Mouse (Mus musculus) liver, embryonic 12.5 days (tissue): ENCODE results near the gene Dclk2. TPM values are rescaled to one million over a fixed set of nuclear protein-coding genes. Genes with fewer than 3 reads are reported as not detected.
A peak's percentile ranks its signal among the peaks of the same experiment; 100 is the strongest.

Experiments
- ATAC-seq: fragments of 200-750 bp; cut with Nextera tagmentation; 2 replicates; pipeline ENCODE4 v1.8.0; 2017; ENCODE audit warnings: moderate number of reproducible peaks, mild to moderate bottlenecking, moderate library complexity
- H3K27ac ChIP-seq: fragments of 300-500 bp; sonication (generic); 2 replicates; pipeline ENCODE4 v1.5.1; 2016; ENCODE audit warnings: mild to moderate bottlenecking
- H3K27me3 ChIP-seq: fragments of 300-500 bp; sonication (generic); replicated peaks from 2 replicates; pipeline ENCODE4 v1.6.1; 2016; ENCODE audit warnings: mild to moderate bottlenecking, moderate library complexity
- H3K36me3 ChIP-seq: fragments of 300-500 bp; sonication (generic); 2 replicates; pipeline ENCODE4 v1.6.1; 2016; ENCODE audit warnings: mild to moderate bottlenecking, moderate library complexity
- H3K4me1 ChIP-seq: fragments of 300-500 bp; sonication (generic); 2 replicates; pipeline ENCODE4 v1.6.1; 2016
- H3K4me2 ChIP-seq: fragments of 300-500 bp; sonication (generic); 2 replicates; pipeline ENCODE4 v1.6.1; 2016; ENCODE audit warnings: mild to moderate bottlenecking, moderate library complexity
- H3K4me3 ChIP-seq: fragments of 300-500 bp; sonication (generic); 2 replicates; pipeline ENCODE4 v1.5.1; 2016; ENCODE audit warnings: mild to moderate bottlenecking, moderate library complexity
- H3K9ac ChIP-seq: fragments of 300-500 bp; sonication (generic); 2 replicates; pipeline ENCODE4 v1.6.1; 2016; ENCODE audit warnings: mild to moderate bottlenecking, moderate library complexity
- H3K9me3 ChIP-seq: fragments of 300-500 bp; sonication (generic); replicated peaks from 2 replicates; pipeline ENCODE4 v1.6.1; 2016; ENCODE audit warnings: mild to moderate bottlenecking, moderate library complexity
- WGBS: fragments of 180-500 bp; shearing (Covaris S2); methylation state at CpG from one replicate; pipeline ENCODE4 v1.1.7; 2016; ENCODE audit not compliant: insufficient replicate concordance; 5-methylcytosine and 5-hydroxymethylcytosine counted together
- polyA plus RNA-seq: library from polyadenylated mRNA; unstranded; fragments of >200 nt; fragmentation: Nextera tagmentation; extraction: Ambion mirVana; gene quantifications from 2 replicates; pipeline ENCODE4 v1.2.1, GENCODE M21; 2016

The Dclk2 gene
- polyA plus RNA-seq, 1 experiment from 2014 or later, result 11.3 TPM

- Histone ChIP-seq H3K9ac (no peak overlapping the region), H3K4me3 (no peak overlapping the region), H3K36me3 (no peaks in the 10 kb centered on the region), H3K4me2 (no peak overlapping the region), H3K27me3 (peaks cover 36% of the 10 kb centered on the region), H3K27ac (no peak overlapping the region), H3K9me3 (no peaks in the 10 kb centered on the region), H3K4me1 (peaks cover 13% of the 10 kb centered on the region; the same call in 1 of the 2 replicates)
- ATAC-seq, result no peak
- WGBS, result 67% methylated on average over 10 of the region's 10 CpGs
Observed at GRCm38 (mm10) chr3:86923686-86924085, 3.0 kb upstream of the Dclk2 start.

GRCm38 (mm10) chr3:86921181-86921975 is 726 bp upstream of the Dclk2 start:
- peaks cover 13% of the 10 kb centered on the region; the same call in 1 of the 2 replicates for H3K4me1 ChIP-seq
- no peak for ATAC-seq
- peaks cover 59% of the 10 kb centered on the region for H3K27me3 ChIP-seq
- WGBS, result 54% methylated on average over 18 of the region's 18 CpGs
- no peaks in the 10 kb centered on the region for H3K36me3 ChIP-seq
- H3K4me2 ChIP-seq, result peak overlapping the region; percentile 82; the same call in 1 of the 2 replicates
- H3K9me3 ChIP-seq, result no peaks in the 10 kb centered on the region
- no peak overlapping the region for H3K4me3 ChIP-seq
- H3K9ac ChIP-seq, result no peak overlapping the region
- H3K27ac ChIP-seq, result no peak overlapping the region

GRCm38 (mm10) chr3:86919641-86920342 is 860 bp downstream of the Dclk2 start:
- Histone ChIP-seq H3K27ac (no peak overlapping the region), H3K4me1 (peaks cover 20% of the 10 kb centered on the region), H3K4me2 (peak overlapping the region; percentile 82), H3K9me3 (no peaks in the 10 kb centered on the region), H3K4me3 (peak overlapping the region; percentile 63), H3K36me3 (no peaks in the 10 kb centered on the region), H3K27me3 (peaks cover 59% of the 10 kb centered on the region), H3K9ac (no peak overlapping the region)
- ATAC-seq, result no peak
- WGBS, result 4% methylated on average over 61 of the region's 61 CpGs

- ATAC-seq, result no peak
- WGBS, result 78% methylated on average over 5 of the region's 5 CpGs
- no peak overlapping the region for H3K27ac ChIP-seq
- H3K36me3 ChIP-seq, result no peaks in the 10 kb centered on the region
- no peak overlapping the region for H3K4me2 ChIP-seq
- H3K4me1 ChIP-seq, result peaks cover 22% of the 10 kb centered on the region
- H3K27me3 ChIP-seq, result peaks cover 56% of the 10 kb centered on the region
- H3K4me3 ChIP-seq, result no peak overlapping the region
- no peak overlapping the region for H3K9ac ChIP-seq
- no peaks in the 10 kb centered on the region for H3K9me3 ChIP-seq
Observed at GRCm38 (mm10) chr3:86917048-86917447, 3.6 kb downstream of the Dclk2 start.

GRCm38 (mm10) chr3:86916626-86917025 is 4.0 kb downstream of the Dclk2 start:
- H3K9ac ChIP-seq, result no peak overlapping the region
- peaks cover 52% of the 10 kb centered on the region for H3K27me3 ChIP-seq
- H3K4me1 ChIP-seq, result peaks cover 22% of the 10 kb centered on the region
- ATAC-seq, result no peak
- H3K4me2 ChIP-seq, result no peak overlapping the region
- H3K4me3 ChIP-seq, result no peak overlapping the region
- no peak overlapping the region for H3K27ac ChIP-seq
- 74% methylated on average over 4 of the region's 4 CpGs for WGBS
- H3K36me3 ChIP-seq, result no peaks in the 10 kb centered on the region
- no peaks in the 10 kb centered on the region for H3K9me3 ChIP-seq

GRCm38 (mm10) chr3:86915291-86915690 is 5.4 kb downstream of the Dclk2 start:
- WGBS, result 50% methylated on average over 13 of the region's 13 CpGs
- Histone ChIP-seq H3K4me3 (no peak overlapping the region), H3K9ac (no peak overlapping the region), H3K36me3 (no peaks in the 10 kb centered on the region), H3K4me2 (peak overlapping the region; percentile 12; the same call in 1 of the 2 replicates), H3K27me3 (peaks cover 39% of the 10 kb centered on the region), H3K27ac (no peak overlapping the region), H3K9me3 (no peaks in the 10 kb centered on the region), H3K4me1 (peaks cover 21% of the 10 kb centered on the region)
- ATAC-seq, result peak; percentile 81; the same call in 1 of the 2 replicates

- Histone ChIP-seq H3K27me3 (peaks cover 29% of the 10 kb centered on the region), H3K9ac (no peak overlapping the region), H3K36me3 (no peaks in the 10 kb centered on the region), H3K4me3 (no peak overlapping the region), H3K27ac (no peak overlapping the region), H3K4me2 (no peak overlapping the region), H3K9me3 (no peaks in the 10 kb centered on the region), H3K4me1 (peaks cover 11% of the 10 kb centered on the region)
- 64% methylated on average over 3 of the region's 3 CpGs for WGBS
- no peak for ATAC-seq
Observed at GRCm38 (mm10) chr3:86914316-86914715, 6.3 kb downstream of the Dclk2 start.

GRCm38 (mm10) chr3:86898366-86898765 is 22.3 kb downstream of the Dclk2 start:
- Histone ChIP-seq H3K27me3 (no peaks in the 10 kb centered on the region), H3K4me1 (no peaks in the 10 kb centered on the region), H3K9me3 (no peaks in the 10 kb centered on the region), H3K27ac (no peak overlapping the region), H3K36me3 (no peaks in the 10 kb centered on the region), H3K4me2 (no peak overlapping the region), H3K9ac (no peak overlapping the region), H3K4me3 (no peak overlapping the region)
- 83% methylated on average over 5 of the region's 5 CpGs for WGBS
- no peak for ATAC-seq

- Histone ChIP-seq H3K27ac (no peak overlapping the region), H3K9ac (no peak overlapping the region), H3K36me3 (no peaks in the 10 kb centered on the region), H3K4me2 (no peak overlapping the region), H3K9me3 (no peaks in the 10 kb centered on the region), H3K4me3 (no peak overlapping the region), H3K27me3 (no peaks in the 10 kb centered on the region), H3K4me1 (no peaks in the 10 kb centered on the region)
- WGBS, result 68% methylated on average over 8 of the region's 8 CpGs
- no peak for ATAC-seq
Observed at GRCm38 (mm10) chr3:86897551-86897950, 23.1 kb downstream of the Dclk2 start.

- H3K9me3 ChIP-seq, result no peaks in the 10 kb centered on the region
- H3K4me2 ChIP-seq, result no peak overlapping the region
- no peak overlapping the region for H3K9ac ChIP-seq
- no peak overlapping the region for H3K4me3 ChIP-seq
- H3K36me3 ChIP-seq, result no peaks in the 10 kb centered on the region
- no peak overlapping the region for H3K27ac ChIP-seq
- H3K27me3 ChIP-seq, result no peaks in the 10 kb centered on the region
- ATAC-seq, result no peak
- 75% methylated on average over 9 of the region's 9 CpGs for WGBS
- no peaks in the 10 kb centered on the region for H3K4me1 ChIP-seq
Observed at GRCm38 (mm10) chr3:86897066-86897465, 23.6 kb downstream of the Dclk2 start.

- no peaks in the 10 kb centered on the region for H3K9me3 ChIP-seq
- 30% methylated on average over 2 of the region's 2 CpGs for WGBS
- no peaks in the 10 kb centered on the region for H3K36me3 ChIP-seq
- H3K4me2 ChIP-seq, result no peak overlapping the region
- ATAC-seq, result no peak
- no peak overlapping the region for H3K4me3 ChIP-seq
- no peak overlapping the region for H3K27ac ChIP-seq
- no peak overlapping the region for H3K9ac ChIP-seq
- H3K4me1 ChIP-seq, result no peaks in the 10 kb centered on the region
- no peaks in the 10 kb centered on the region for H3K27me3 ChIP-seq
Observed at GRCm38 (mm10) chr3:86894491-86894890, 26.2 kb downstream of the Dclk2 start.

GRCm38 (mm10) chr3:86887512-86887911 is 33.1 kb downstream of the Dclk2 start:
- no peak overlapping the region for H3K4me3 ChIP-seq
- H3K36me3 ChIP-seq, result no peaks in the 10 kb centered on the region
- H3K4me2 ChIP-seq, result no peak overlapping the region
- no peak overlapping the region for H3K27ac ChIP-seq
- no peak for ATAC-seq
- no peaks in the 10 kb centered on the region for H3K27me3 ChIP-seq
- no peaks in the 10 kb centered on the region for H3K9me3 ChIP-seq
- no peak overlapping the region for H3K9ac ChIP-seq
- no peaks in the 10 kb centered on the region for H3K4me1 ChIP-seq
